Mouse (Mus musculus) MEL (cell line): ENCODE measurements at regions not wholly inside any gene's neighbourhood (a gene's known extent, or its start where the extent isn't known, plus 50 kb on each side); places are given as distances from the start of the nearest gene placed in this dataset.

Source experiments
- DNase-seq: peaks from one replicate; pipeline ENCODE4 v3.0.0; 2011; ENCODE audit warnings: low read depth, low spot score
- H3K27ac ChIP-seq: 2 replicates; pipeline ENCODE4 v1.5.1; 2012; ENCODE audit warnings: low read depth, mild to moderate bottlenecking, control low read depth, low read length, moderate library complexity; ENCODE audit not compliant: control insufficient read depth
- H3K27me3 ChIP-seq, 2 experiments: fragments of 150-350 bp in 1 of 2; sonication (generic) in 1 of 2; 2 replicates each; pipeline ENCODE4 v1.6.1; 2012; ENCODE audit warnings: low read length in 2 of 2, mild to moderate bottlenecking in 2 of 2, improper control_type of control experiment in 1 of 2, moderate library complexity in 1 of 2; ENCODE audit not compliant: insufficient read depth in 2 of 2, control insufficient read depth in 1 of 2
- H3K36me3 ChIP-seq, 2 experiments: 2 replicates each; pipeline ENCODE4 v1.6.1; 2012 to 2014; ENCODE audit warnings: low read length in 2 of 2, improper control_type of control experiment in 1 of 2, inconsistent platforms in 1 of 2, mild to moderate bottlenecking in 1 of 2; ENCODE audit not compliant: insufficient read depth in 2 of 2, control insufficient read depth in 1 of 2
- H3K4me1 ChIP-seq, 2 experiments: fragments of 150-350 bp in 1 of 2; sonication (generic) in 1 of 2; 2 replicates each; pipeline ENCODE4 v1.6.1; 2012; ENCODE audit warnings: low read length in 2 of 2, improper control_type of control experiment in 1 of 2, mild to moderate bottlenecking in 1 of 2; ENCODE audit not compliant: insufficient read depth in 2 of 2, control insufficient read depth in 1 of 2
- H3K4me3 ChIP-seq, 2 experiments: fragments of 150-350 bp in 1 of 2; sonication (generic) in 1 of 2; 2 replicates each; pipeline ENCODE4 v1.5.1; 2012; ENCODE audit warnings: low read depth in 2 of 2, low read length in 2 of 2, mild to moderate bottlenecking in 2 of 2, moderate library complexity in 2 of 2, control low read depth in 1 of 2, improper control_type of control experiment in 1 of 2; ENCODE audit not compliant: control insufficient read depth in 1 of 2, insufficient read depth in 1 of 2
- H3K79me2 ChIP-seq: 2 replicates; pipeline ENCODE4 v1.6.1; 2012; ENCODE audit warnings: mild to moderate bottlenecking, low read length, moderate library complexity; ENCODE audit not compliant: control insufficient read depth, poor library complexity, insufficient read depth
- H3K9ac ChIP-seq: 2 replicates; pipeline ENCODE4 v1.6.1; 2012; ENCODE audit warnings: low read depth, mild to moderate bottlenecking, control low read depth, low read length, moderate library complexity; ENCODE audit not compliant: control insufficient read depth, poor library complexity, severe bottlenecking
- H3K9me3 ChIP-seq: fragments of 150-350 bp; sonication (generic); replicated peaks from 2 replicates; pipeline ENCODE4 v1.6.1; 2012; ENCODE audit warnings: mild to moderate bottlenecking, low read length, improper control_type of control experiment, moderate library complexity; ENCODE audit not compliant: insufficient read depth
- BHLHE40 ChIP-seq: IDR thresholded peaks from 2 replicates; pipeline ENCODE4 v1.6.1; 2012; ENCODE audit warnings: low read depth, mild to moderate bottlenecking, inconsistent platforms, low read length, improper control_type of control experiment, borderline replicate concordance
- CHD1 ChIP-seq: IDR thresholded peaks from 2 replicates; pipeline ENCODE4 v1.6.1; 2012; ENCODE audit warnings: low read depth, mild to moderate bottlenecking, inconsistent platforms, low read length, improper control_type of control experiment
- CTCF ChIP-seq, 3 experiments: IDR thresholded peaks in 2 of 3; conservative IDR thresholded peaks in 1 of 3; 2 replicates each; pipeline ENCODE4 v1.5.1; 2011 to 2012; ENCODE audit warnings: low read length in 3 of 3, low read depth in 2 of 3, mild to moderate bottlenecking in 2 of 3, improper control_type of control experiment in 1 of 3, inconsistent platforms in 1 of 3, mixed read lengths in 1 of 3, moderate library complexity in 1 of 3; ENCODE audit not compliant: control insufficient read depth in 1 of 3, insufficient read depth in 1 of 3, poor library complexity in 1 of 3, severe bottlenecking in 1 of 3
- ELF1 ChIP-seq: IDR thresholded peaks from 2 replicates; pipeline ENCODE4 v1.6.1; 2014; ENCODE audit warnings: low read depth, mild to moderate bottlenecking, inconsistent platforms, low read length, improper control_type of control experiment, moderate library complexity
- EP300 ChIP-seq, 2 experiments: IDR thresholded peaks; 2 replicates each; pipeline ENCODE4 v1.6.1; 2011; ENCODE audit warnings: improper control_type of control experiment in 2 of 2, low read length in 2 of 2, low read depth in 1 of 2, mild to moderate bottlenecking in 1 of 2
- GABPA ChIP-seq: IDR thresholded peaks from 2 replicates; pipeline ENCODE4 v1.6.1; 2012; ENCODE audit warnings: low read depth, mild to moderate bottlenecking, inconsistent platforms, low read length, improper control_type of control experiment, moderate library complexity
- GATA1 ChIP-seq: IDR thresholded peaks from 2 replicates; pipeline ENCODE4 v1.6.1; 2011; ENCODE audit warnings: low read depth, low read length, improper control_type of control experiment
- HCFC1 ChIP-seq: IDR thresholded peaks from 2 replicates; pipeline ENCODE4 v1.6.1; 2012; ENCODE audit warnings: low read depth, mild to moderate bottlenecking, inconsistent platforms, low read length, improper control_type of control experiment, moderate library complexity
- KAT2A ChIP-seq: conservative IDR thresholded peaks from 2 replicates; pipeline ENCODE4 v1.6.1; 2012; ENCODE audit warnings: low read depth, low read length, improper control_type of control experiment, inconsistent platforms
- MAX ChIP-seq: IDR thresholded peaks from 2 replicates; pipeline ENCODE4 v1.6.1; 2011; ENCODE audit warnings: low read length, improper control_type of control experiment
- MEF2A ChIP-seq: IDR thresholded peaks from 2 replicates; pipeline ENCODE4 v1.6.1; 2014; ENCODE audit warnings: low read depth, mild to moderate bottlenecking, inconsistent platforms, low read length, improper control_type of control experiment; ENCODE audit not compliant: poor library complexity, insufficient replicate concordance, severe bottlenecking; ENCODE audit errors: extremely low read depth
- MYB ChIP-seq: IDR thresholded peaks from 2 replicates; pipeline ENCODE4 v1.6.1; 2011; ENCODE audit warnings: mild to moderate bottlenecking, low read depth, low read length, improper control_type of control experiment
- MYC ChIP-seq: IDR thresholded peaks from 2 replicates; pipeline ENCODE4 v1.6.1; 2011; ENCODE audit warnings: low read depth, mild to moderate bottlenecking, low read length, improper control_type of control experiment, moderate library complexity
- NELFE ChIP-seq: IDR thresholded peaks from 2 replicates; pipeline ENCODE4 v1.6.1; 2011; ENCODE audit warnings: low read depth, low read length, improper control_type of control experiment
- NRF1 ChIP-seq: IDR thresholded peaks from 2 replicates; pipeline ENCODE4 v1.6.1; 2014; ENCODE audit warnings: low read depth, mild to moderate bottlenecking, inconsistent platforms, low read length, improper control_type of control experiment, moderate library complexity; ENCODE audit not compliant: poor library complexity, insufficient read depth, severe bottlenecking
- POLR2AphosphoS2 ChIP-seq: IDR thresholded peaks from 2 replicates; pipeline ENCODE4 v1.6.1; 2011; ENCODE audit warnings: low read length, improper control_type of control experiment
- POLR2AphosphoS5 ChIP-seq: IDR thresholded peaks from 2 replicates; pipeline ENCODE4 v1.6.1; 2012; ENCODE audit warnings: low read depth, borderline replicate concordance, mild to moderate bottlenecking, inconsistent platforms, low read length, moderate library complexity, mixed read lengths
- RAD21 ChIP-seq: IDR thresholded peaks from 2 replicates; pipeline ENCODE4 v1.6.1; 2011; ENCODE audit warnings: mild to moderate bottlenecking, low read depth, low read length, improper control_type of control experiment
- RCOR1 ChIP-seq: IDR thresholded peaks from 2 replicates; pipeline ENCODE4 v1.6.1; 2012; ENCODE audit warnings: low read depth, mild to moderate bottlenecking, inconsistent platforms, low read length, improper control_type of control experiment
- SIN3A ChIP-seq: IDR thresholded peaks from 2 replicates; pipeline ENCODE4 v1.6.1; 2012; ENCODE audit warnings: low read length, improper control_type of control experiment, inconsistent platforms
- SMC3 ChIP-seq: IDR thresholded peaks from 2 replicates; pipeline ENCODE4 v1.6.1; 2011; ENCODE audit warnings: low read depth, low read length, improper control_type of control experiment
- TBP ChIP-seq: IDR thresholded peaks from 2 replicates; pipeline ENCODE4 v1.8.0; 2011; ENCODE audit warnings: low read depth, low read length, improper control_type of control experiment
- TCF12 ChIP-seq: IDR thresholded peaks from 2 replicates; pipeline ENCODE4 v1.6.1; 2014; ENCODE audit warnings: low read depth, mild to moderate bottlenecking, inconsistent platforms, low read length, improper control_type of control experiment, moderate library complexity
- UBTF ChIP-seq: IDR thresholded peaks from 2 replicates; pipeline ENCODE4 v1.6.1; 2012; ENCODE audit warnings: low read depth, mild to moderate bottlenecking, inconsistent platforms, low read length, improper control_type of control experiment, moderate library complexity, borderline replicate concordance; ENCODE audit not compliant: insufficient read depth
- USF1 ChIP-seq: IDR thresholded peaks from 2 replicates; pipeline ENCODE4 v1.6.1; 2014; ENCODE audit warnings: low read depth, mild to moderate bottlenecking, inconsistent platforms, low read length, improper control_type of control experiment, moderate library complexity
- ZC3H11A ChIP-seq: IDR thresholded peaks from 2 replicates; pipeline ENCODE4 v1.6.1; 2012; ENCODE audit warnings: low read depth, mild to moderate bottlenecking, inconsistent platforms, low read length, improper control_type of control experiment
- ZKSCAN1 ChIP-seq: IDR thresholded peaks from 2 replicates; pipeline ENCODE4 v1.6.1; 2012; ENCODE audit warnings: low read depth, mild to moderate bottlenecking, inconsistent platforms, low read length, improper control_type of control experiment, moderate library complexity
- ZMIZ1 ChIP-seq: IDR thresholded peaks from 2 replicates; pipeline ENCODE4 v1.6.1; 2012; ENCODE audit warnings: low read depth, mild to moderate bottlenecking, inconsistent platforms, low read length, improper control_type of control experiment, moderate library complexity

DNA sequence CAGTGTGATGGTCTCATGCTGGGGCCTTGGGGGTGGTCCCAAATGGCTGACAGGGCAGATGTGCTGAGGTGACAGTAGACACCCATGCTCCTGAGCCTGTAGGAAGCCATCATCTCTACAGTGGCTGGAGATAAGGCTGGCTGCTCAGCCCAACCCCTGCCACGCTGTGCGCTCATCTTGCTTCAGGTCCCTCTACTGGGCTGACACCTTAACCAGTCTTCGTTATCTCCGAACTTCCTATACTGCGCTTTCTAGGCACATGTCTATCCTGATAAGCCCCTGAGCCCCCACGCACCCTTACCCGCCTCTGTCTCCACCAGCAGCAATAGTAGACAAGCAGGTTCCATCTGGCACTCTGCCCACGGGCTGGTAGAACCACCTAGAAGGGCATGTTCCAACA is 117.3 kb upstream of the Slc22a12 start (continued):
- TF ChIP-seq ZMIZ1 (0 out of 2 replicates have a peak, but pooled peaks have one; percentile 45), USF1 (peak; percentile 49; the same call in 1 of the 2 replicates)

DNA sequence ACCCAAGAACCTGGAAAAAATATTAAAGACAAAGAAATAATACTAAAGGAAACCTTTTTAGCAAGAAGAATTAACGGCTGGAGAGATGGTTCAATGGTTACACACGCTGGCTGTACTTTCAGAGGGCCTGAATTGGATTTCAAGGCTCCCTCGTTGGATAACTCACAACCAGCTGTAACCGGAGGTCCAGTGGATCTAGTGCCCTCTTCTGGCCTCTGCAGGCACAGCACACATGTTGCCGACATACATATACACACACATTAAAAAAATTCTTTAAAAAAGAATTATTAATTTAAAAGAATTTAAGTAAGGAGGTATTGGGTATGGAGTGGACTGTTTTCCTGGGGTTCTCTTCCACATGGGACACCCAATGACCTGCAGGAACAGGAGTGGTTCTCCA is 111.7 kb upstream of the Slc22a12 start:
- H3K4me1 ChIP-seq = peaks cover 3 to 4% of the 10 kb centered on the region in 2 experiments
- peaks cover 0 to 4% of the 10 kb centered on the region in 2 experiments; a peak in 2 of 4 replicates for H3K36me3 ChIP-seq
- no peaks in the 10 kb centered on the region for H3K79me2 ChIP-seq
- TF ChIP-seq POLR2AphosphoS5 (no peak), BHLHE40 (no peak), TBP (no peak), RAD21 (no peak), HCFC1 (no peak), POLR2AphosphoS2 (no peak), GABPA (no peak), MAX (no peak), CTCF (IDR thresholded peaks at IDR 0.05 in 2 of 3, conservative IDR thresholded peaks at IDR 0.05 in 1 of 3; ENCODE audit: control insufficient read depth in 1 of 3, insufficient read depth in 1 of 3, low read depth in 2 of 3, low read length in 3 of 3, poor library complexity in 1 of 3, severe bottlenecking in 1 of 3) (peak; percentile 34 to 60 (median 39)), MYC (no peak), EP300 (IDR thresholded peaks at IDR 0.05; ENCODE audit: low read depth in 1 of 2, low read length in 2 of 2) (no peak), SMC3 (peak; percentile 26; the same call in 1 of the 2 replicates), MYB (no peak), CHD1 (no peak), TCF12 (no peak), UBTF (no peak)
- no peak overlapping the region for H3K9ac ChIP-seq
- no peak overlapping the region for H3K27ac ChIP-seq
- H3K27me3 ChIP-seq = no peaks in the 10 kb centered on the region
- H3K9me3 ChIP-seq = no peaks in the 10 kb centered on the region
- H3K4me3 ChIP-seq = no peak overlapping the region
- peak; percentile 27 for DNase-seq

DNA sequence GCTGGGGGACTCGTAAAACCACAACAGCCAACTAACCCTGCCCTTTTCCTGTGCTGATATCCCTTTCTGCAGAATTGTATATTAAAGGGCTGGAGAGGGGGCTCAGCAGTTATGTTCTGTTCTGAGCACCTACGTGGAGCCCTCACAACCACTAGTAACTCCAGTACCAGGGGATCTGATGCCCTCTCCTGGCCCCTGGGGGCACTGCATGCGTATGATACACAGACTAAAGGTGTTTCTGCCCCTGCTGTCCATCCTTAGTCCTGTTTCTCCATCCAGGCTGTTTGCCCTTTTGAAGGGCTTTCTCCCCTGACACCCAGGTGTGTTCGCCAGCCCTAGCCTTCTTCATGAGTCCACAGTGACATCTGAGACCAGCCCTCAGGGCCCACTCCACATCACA is 109.9 kb upstream of the Slc22a12 start:
- no peak overlapping the region for H3K4me3 ChIP-seq
- H3K9me3 ChIP-seq = no peaks in the 10 kb centered on the region
- no peaks in the 10 kb centered on the region for H3K4me1 ChIP-seq
- H3K36me3 ChIP-seq = no peaks in the 10 kb centered on the region
- no peak overlapping the region for H3K9ac ChIP-seq
- no peak overlapping the region for H3K27ac ChIP-seq
- H3K27me3 ChIP-seq = no peaks in the 10 kb centered on the region
- peak; percentile 60 for DNase-seq
- H3K79me2 ChIP-seq = no peaks in the 10 kb centered on the region
- no peak for TF ChIP-seq EP300 (IDR thresholded peaks at IDR 0.05; ENCODE audit: low read depth in 1 of 2, low read length in 2 of 2)
- no peak for TF ChIP-seq ZKSCAN1
- peak; percentile 72 for TF ChIP-seq SMC3
- TF ChIP-seq USF1 = no peak
- TF ChIP-seq GATA1 = no peak
- no peak for TF ChIP-seq NELFE
- TF ChIP-seq MAX = no peak
- peak; percentile 62 for TF ChIP-seq RAD21
- no peak for TF ChIP-seq TCF12
- no peak for TF ChIP-seq UBTF
- no peak for TF ChIP-seq KAT2A
- TF ChIP-seq NRF1 = no peak
- peak; percentile 44; the same call in 1 of the 2 replicates for TF ChIP-seq ZC3H11A
- TF ChIP-seq ELF1 = no peak
- no peak for TF ChIP-seq SIN3A
- TF ChIP-seq MEF2A = no peak
- TF ChIP-seq POLR2AphosphoS5 = no peak
- TF ChIP-seq BHLHE40 = no peak
- no peak for TF ChIP-seq MYC
- TF ChIP-seq ZMIZ1 = no peak
- TF ChIP-seq POLR2AphosphoS2 = no peak
- TF ChIP-seq RCOR1 = no peak
